Mouse (Mus musculus): ENCODE measurements around the gene Ltbp4.

The Ltbp4 gene

DNA sequence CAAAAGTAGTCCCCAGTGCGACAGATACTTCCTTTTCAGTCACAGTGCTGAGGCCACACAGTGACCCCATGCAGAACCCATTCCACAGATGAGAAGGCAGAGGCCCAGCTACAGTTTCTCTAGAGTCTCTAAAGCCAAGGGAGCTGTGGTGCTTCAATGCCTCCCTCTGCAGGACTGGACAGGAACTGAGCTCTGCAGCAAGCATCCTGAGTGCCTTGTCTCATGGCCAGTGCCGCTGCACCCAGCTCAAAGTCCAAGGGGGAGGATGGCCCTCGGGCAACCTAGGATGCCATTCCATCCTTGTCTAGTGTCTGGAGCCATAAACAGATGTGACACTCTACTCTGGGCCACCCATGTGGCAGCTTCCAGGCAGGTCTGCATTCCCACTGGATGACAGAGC, 81.8 kb downstream of the Ltbp4 start:
- TF ChIP-seq CTCF (conservative IDR thresholded peaks at IDR 0.05; ENCODE audit: low read length) = peak; percentile 59
- TF ChIP-seq NANOG (IDR thresholded peaks at IDR 0.05; ENCODE audit: borderline replicate concordance, low read length) = no peak
- TF ChIP-seq POU5F1 (IDR thresholded peaks at IDR 0.05; ENCODE audit: borderline replicate concordance, low read length) = no peak
- Histone ChIP-seq H3K4me3 (replicated peaks; ENCODE audit: low read length) (no peak overlapping the region), H3K4me1 (replicated peaks; ENCODE audit: low read depth, low read length) (peaks cover 83% of the 10 kb centered on the region), H3K27me3 (ENCODE audit: insufficient read depth, low read length) (no peaks in the 10 kb centered on the region), H3K9me3 (ENCODE audit: low read length) (no peaks in the 10 kb centered on the region), H3K36me3 (ENCODE audit: insufficient read depth, low read length) (peaks cover 20% of the 10 kb centered on the region)

All from E14TG2a.4 (cell line).